Mouse (Mus musculus) right cerebral cortex, postnatal 36 days (tissue): ENCODE measurements around the gene Sertad1.
A peak's percentile ranks its signal among the peaks of the same experiment; 100 is the strongest.
"Not testable (repeated sequence)": the region's sequence is repeated elsewhere in the genome, so short reads cannot be mapped to it uniquely, and the experiment has no call there.

Experiments used
- DNase-seq, 2 experiments: peaks; one replicate each; pipeline ENCODE4 v3.0.0; 2022; ENCODE audit warnings: low spot score in 2 of 2, mixed read lengths in 1 of 2

Gene Sertad1

GRCm38 (mm10) chr7:27473156-27473834 lies 13.4 kb upstream of the Sertad1 start, which contains the start of gene Sertad3:
Sertad3 (plus strand) TSS chr7:27473768.
- DNase-seq, result peak; percentile 96 to 98

GRCm38 (mm10) chr7:27473835-27474489 lies 12.7 kb upstream of the Sertad1 start:
- DNase-seq, result no peak

- DNase-seq, result peak; percentile 97 to 99
Observed at GRCm38 (mm10) chr7:27474490-27474954, 12.2 kb upstream of the Sertad1 start.

GRCm38 (mm10) chr7:27475596-27475995 lies 11.1 kb upstream of the Sertad1 start:
- DNase-seq, result no peak

GRCm38 (mm10) chr7:27476098-27476635 lies 10.5 kb upstream of the Sertad1 start:
- no peak for DNase-seq

GRCm38 (mm10) chr7:27478561-27478960 lies 8.1 kb upstream of the Sertad1 start:
- DNase-seq, result no peak

- DNase-seq, result no peak
Observed at GRCm38 (mm10) chr7:27479750-27480149, 7.0 kb upstream of the Sertad1 start.

- DNase-seq, result no peak
Observed at GRCm38 (mm10) chr7:27480506-27480905, 6.2 kb upstream of the Sertad1 start.

- no peak for DNase-seq
Observed at GRCm38 (mm10) chr7:27480927-27481626, 5.6 kb upstream of the Sertad1 start.

- peak; percentile 52 to 58 for DNase-seq
Observed at GRCm38 (mm10) chr7:27481627-27481969, 5.1 kb upstream of the Sertad1 start.

- DNase-seq, result no peak
Observed at GRCm38 (mm10) chr7:27483860-27484259, 2.9 kb upstream of the Sertad1 start.

- DNase-seq, result no peak
Observed at GRCm38 (mm10) chr7:27486102-27486769, 474 bp upstream of the Sertad1 start.

GRCm38 (mm10) chr7:27487740-27488268 lies 1.1 kb downstream of the Sertad1 start:
- DNase-seq, result peak in 1 of 2 experiments; percentile 63

GRCm38 (mm10) chr7:27489270-27489869 lies 2.7 kb downstream of the Sertad1 start:
- DNase-seq, result no peak

GRCm38 (mm10) chr7:27490227-27490542 lies 3.5 kb downstream of the Sertad1 start:
- DNase-seq, result no peak

GRCm38 (mm10) chr7:27490543-27491329 lies 4.0 kb downstream of the Sertad1 start:
- peak; percentile 74 to 78 for DNase-seq

- no peak for DNase-seq
Observed at GRCm38 (mm10) chr7:27491856-27492255, 5.1 kb downstream of the Sertad1 start.

- DNase-seq, result no peak
Observed at GRCm38 (mm10) chr7:27493022-27493421, 6.3 kb downstream of the Sertad1 start.

- no peak for DNase-seq
Observed at GRCm38 (mm10) chr7:27493450-27493849, 6.7 kb downstream of the Sertad1 start.

- not testable (repeated sequence) for DNase-seq
Observed at GRCm38 (mm10) chr7:27494659-27495367, 8.1 kb downstream of the Sertad1 start.
